Mouse (Mus musculus) duodenum, adult 2 months (tissue): ENCODE data around the gene Marcksl1. TPM values are rescaled to one million over a fixed set of nuclear protein-coding genes. Genes with fewer than 3 reads are reported as not detected.

Source experiments
- polyA plus RNA-seq: library from polyadenylated mRNA; depleted of rRNA; stranded (reverse); fragments of >200 nt; gene quantifications from 2 replicates; pipeline ENCODE4 v1.2.3, GENCODE M21; 2012; ENCODE audit warnings: low replicate concordance; rRNA removed

Gene Marcksl1
- polyA plus RNA-seq = 12.7 and 25.1 TPM in 2 replicates

DNA sequence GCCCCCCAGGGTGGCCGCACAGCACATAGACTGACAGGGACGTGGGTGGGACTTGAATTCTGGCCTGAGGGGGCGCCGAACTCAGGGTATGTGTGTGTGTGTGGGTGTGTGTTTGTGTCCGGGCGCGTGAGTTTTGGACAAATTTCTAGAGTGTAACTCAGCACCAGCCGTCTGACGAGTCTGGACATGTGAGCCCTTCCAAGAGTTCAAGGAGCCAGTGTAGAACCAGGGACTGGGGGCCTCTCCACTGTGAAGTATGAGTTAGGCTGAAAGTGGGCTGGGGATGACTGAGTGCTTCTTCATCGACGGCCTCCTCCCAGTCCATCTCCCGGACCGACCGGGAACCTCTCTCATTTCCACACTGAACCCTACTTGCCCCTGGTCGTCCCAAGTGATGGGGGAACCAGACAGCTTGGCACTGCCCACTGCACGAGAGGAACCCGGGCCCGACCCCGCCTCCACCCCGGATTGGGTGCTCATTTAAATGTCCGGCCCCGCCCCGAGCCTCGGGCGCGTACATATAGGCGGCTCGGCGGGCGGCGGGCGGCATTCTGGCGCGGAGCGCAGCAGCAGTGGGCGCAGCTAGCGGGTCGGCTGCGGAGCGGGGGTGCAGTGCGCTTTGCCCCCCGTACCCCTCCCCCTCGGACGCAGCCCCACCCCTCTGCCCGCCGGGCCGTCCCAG, at the start of gene Marcksl1:
TSS of gene Marcksl1 (plus strand) at position 496 of the 682 bp plus-strand sequence.

GRCm38 (mm10) chr4:129490972-129491880, 22.2 kb upstream of the Marcksl1 start, which contains the start of the genes Tssk3 and Fam229a:
Gene Tssk3, minus strand, starts transcription at chr4:129491022.
Gene Fam229a, plus strand, starts transcription at chr4:129491190.

DNA sequence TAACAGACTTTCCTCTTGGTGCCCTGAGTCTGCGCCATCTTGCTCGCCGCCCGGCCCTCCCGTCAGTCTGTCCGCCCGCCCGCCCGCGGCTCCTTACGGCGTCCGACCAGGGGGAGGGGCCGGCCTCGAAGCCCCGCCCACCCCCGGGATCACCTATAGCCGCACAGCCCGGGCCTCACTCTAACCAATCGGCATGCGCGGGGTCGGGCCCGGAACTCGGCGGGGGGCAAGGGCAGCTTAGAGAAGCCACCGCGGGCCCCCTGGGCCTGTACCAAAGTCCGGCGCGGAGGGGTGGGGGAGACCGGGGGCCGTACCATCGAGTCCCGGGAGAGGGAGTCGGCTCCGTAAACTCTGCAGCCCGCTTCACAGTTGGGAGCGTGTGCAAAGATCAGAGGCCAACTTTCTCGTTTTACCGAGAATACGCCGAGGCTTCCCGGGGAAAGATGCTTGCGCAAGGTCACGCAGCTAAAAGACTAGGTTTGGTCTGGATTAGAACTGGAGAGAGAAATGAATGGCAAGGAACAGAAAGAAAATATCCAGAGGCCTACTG, 29.3 kb downstream of the Marcksl1 start, which contains the start of gene Hdac1:
TSS of gene Hdac1 (minus strand) at position 122 of the 550 bp plus-strand sequence.

Other genes with a start within 250 kb of the Marcksl1 start
- 0.19 and 0.27 TPM in 2 replicates for gene Sync, start 226.0 kb upstream of the Marcksl1 start, polyA plus RNA-seq
- 4.3 and 6.0 TPM in 2 replicates for gene Rbbp4, start 178.2 kb upstream of the Marcksl1 start, polyA plus RNA-seq
- 4.1 and 6.8 TPM in 2 replicates for gene Zbtb8os, start 177.9 kb upstream of the Marcksl1 start, polyA plus RNA-seq
- 2.4 and 4.3 TPM in 2 replicates for gene Zbtb8a, start 135.5 kb upstream of the Marcksl1 start, polyA plus RNA-seq
- not detected in 2 replicates for gene Zbtb8b, start 72.7 kb upstream of the Marcksl1 start, polyA plus RNA-seq
- 13.4 and 21.0 TPM in 2 replicates for gene Bsdc1, start 52.0 kb upstream of the Marcksl1 start, polyA plus RNA-seq
- gene Tssk3, start 22.6 kb upstream of the Marcksl1 start, polyA plus RNA-seq = not detected in 2 replicates
- gene Fam229a, start 22.4 kb upstream of the Marcksl1 start, polyA plus RNA-seq = 0.28 TPM in 1 of 2 replicates, not detected in the other
- gene Hdac1, start 29.1 kb downstream of the Marcksl1 start, polyA plus RNA-seq = 11.4 and 15.1 TPM in 2 replicates
- gene Lck, start 60.1 kb downstream of the Marcksl1 start, polyA plus RNA-seq = 3.1 and 9.9 TPM in 2 replicates
- 0.12 and 0.74 TPM in 2 replicates for gene Fam167b, start 65.0 kb downstream of the Marcksl1 start, polyA plus RNA-seq
- 131 and 141 TPM in 2 replicates for gene Eif3i, start 87.1 kb downstream of the Marcksl1 start, polyA plus RNA-seq
- gene Tmem234, start 87.1 kb downstream of the Marcksl1 start, polyA plus RNA-seq = 82.2 and 99.8 TPM in 2 replicates
- 2.8 and 3.6 TPM in 2 replicates for gene Dcdc2b, start 100.7 kb downstream of the Marcksl1 start, polyA plus RNA-seq
- gene Iqcc, start 105.5 kb downstream of the Marcksl1 start, polyA plus RNA-seq = 23.9 and 24.6 TPM in 2 replicates
- 4.5 and 7.3 TPM in 2 replicates for gene Ccdc28b, start 110.4 kb downstream of the Marcksl1 start, polyA plus RNA-seq
- 10.7 and 14.1 TPM in 2 replicates for gene Txlna, start 127.5 kb downstream of the Marcksl1 start, polyA plus RNA-seq
- 7.2 and 11.7 TPM in 2 replicates for gene Kpna6, start 159.2 kb downstream of the Marcksl1 start, polyA plus RNA-seq
- 15.2 and 19.6 TPM in 2 replicates for gene Tmem39b, start 183.3 kb downstream of the Marcksl1 start, polyA plus RNA-seq
- gene Khdrbs1, start 228.7 kb downstream of the Marcksl1 start, polyA plus RNA-seq = 45.9 and 66.1 TPM in 2 replicates